Mouse (Mus musculus): ENCODE measurements around the gene Lrtm2. TPM values are rescaled to one million over a fixed set of nuclear protein-coding genes. Genes with fewer than 3 reads are reported as not detected.
"Not testable (repeated sequence)": the region's sequence is repeated elsewhere in the genome, so short reads cannot be mapped to it uniquely, and the experiment has no call there.

The Lrtm2 gene
- total RNA-seq (2021) = 1 to 10 TPM in 1 of 2 experiments, under 1 TPM in 1; 0.33 to 2.4 TPM
- long read RNA-seq, experiment 1 = 0 reads
- long read RNA-seq, experiment 2 = 0 reads

DNA sequence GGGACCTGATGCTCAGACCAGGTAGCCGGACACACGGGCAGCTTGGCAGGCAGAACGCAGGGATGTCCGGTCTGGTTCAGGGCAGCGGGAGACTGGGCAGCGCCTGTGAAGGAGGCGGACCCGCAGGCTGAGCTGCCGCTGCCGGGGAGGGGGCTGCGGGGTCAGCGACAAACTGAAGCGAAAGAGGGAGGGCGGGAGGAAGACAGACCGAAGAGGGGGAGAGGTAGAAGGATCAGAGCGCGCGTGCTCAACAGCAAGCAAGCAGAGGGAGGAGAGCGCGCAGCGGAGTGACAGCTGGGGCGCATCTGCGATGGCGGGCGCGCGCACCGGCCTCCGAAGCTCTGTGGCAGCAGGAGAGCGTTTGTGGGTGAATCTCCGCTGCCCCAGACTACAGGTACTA, at the start of gene Lrtm2:
Gene Lrtm2 (minus strand): TSS at position 261 of the 400 bp plus-strand sequence.
- DNase-seq (ENCODE audit: low spot score) = no peak

DNA sequence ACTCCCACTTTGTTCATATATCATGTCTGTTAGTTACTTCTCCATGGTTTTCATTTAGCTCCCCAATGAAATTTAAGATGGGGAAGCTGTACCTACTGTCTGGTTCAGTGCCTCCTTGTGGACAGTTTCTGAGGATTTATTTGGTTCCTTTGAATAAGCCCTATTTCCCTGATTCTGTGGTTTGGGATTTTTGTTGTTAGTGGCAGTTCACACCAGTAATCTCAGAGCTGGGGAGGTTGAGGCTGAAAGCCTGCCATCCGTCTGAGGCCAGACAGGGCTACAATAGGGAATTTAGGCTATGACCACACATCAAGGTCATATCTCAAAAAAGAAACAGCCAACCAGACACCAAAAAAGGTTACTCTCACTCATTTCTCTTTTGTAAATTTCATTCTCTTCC, 48.1 kb upstream of the Lrtm2 start:
- no peak for DNase-seq (ENCODE audit: low spot score)

DNA sequence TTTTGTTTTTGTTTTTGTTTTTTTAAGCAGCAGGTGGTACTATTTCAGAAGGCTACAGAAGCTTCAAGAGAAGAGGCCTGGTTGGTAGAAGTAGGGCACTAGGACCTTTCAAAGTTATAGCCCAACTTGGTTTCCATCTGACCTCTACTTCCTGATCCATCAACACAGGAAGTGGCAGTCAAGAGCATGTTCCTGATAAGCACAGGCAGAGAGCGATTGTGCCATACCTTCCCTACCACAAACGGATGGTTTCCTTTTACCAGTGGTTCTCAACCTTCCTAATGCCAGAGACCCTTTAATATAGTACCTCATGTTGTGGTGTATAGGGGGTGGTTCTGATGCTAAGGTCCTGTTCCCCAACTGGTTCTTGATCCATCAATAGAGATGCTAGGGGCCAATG, 47.0 kb upstream of the Lrtm2 start:
- no peak for DNase-seq (ENCODE audit: low spot score)

DNA sequence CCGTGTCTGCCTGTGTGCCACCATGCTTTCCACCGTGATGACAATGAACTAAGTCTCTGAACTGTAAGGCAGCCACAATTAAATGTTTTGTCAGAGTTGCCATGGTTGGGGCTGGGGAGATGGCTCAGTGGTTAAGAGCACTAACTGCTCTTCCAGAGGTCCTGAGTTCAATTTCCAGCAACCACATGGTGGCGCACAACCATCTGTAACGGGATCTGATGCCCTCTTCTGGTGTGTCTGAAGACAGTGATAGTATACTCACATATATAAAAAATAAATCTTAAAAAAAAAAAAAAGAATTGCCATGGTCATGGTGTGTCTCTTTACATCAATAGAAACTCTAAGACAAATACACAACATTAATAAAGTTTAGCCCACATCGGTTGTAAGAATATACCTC, 44.5 kb upstream of the Lrtm2 start:
- no peak for DNase-seq (ENCODE audit: low spot score)

DNA sequence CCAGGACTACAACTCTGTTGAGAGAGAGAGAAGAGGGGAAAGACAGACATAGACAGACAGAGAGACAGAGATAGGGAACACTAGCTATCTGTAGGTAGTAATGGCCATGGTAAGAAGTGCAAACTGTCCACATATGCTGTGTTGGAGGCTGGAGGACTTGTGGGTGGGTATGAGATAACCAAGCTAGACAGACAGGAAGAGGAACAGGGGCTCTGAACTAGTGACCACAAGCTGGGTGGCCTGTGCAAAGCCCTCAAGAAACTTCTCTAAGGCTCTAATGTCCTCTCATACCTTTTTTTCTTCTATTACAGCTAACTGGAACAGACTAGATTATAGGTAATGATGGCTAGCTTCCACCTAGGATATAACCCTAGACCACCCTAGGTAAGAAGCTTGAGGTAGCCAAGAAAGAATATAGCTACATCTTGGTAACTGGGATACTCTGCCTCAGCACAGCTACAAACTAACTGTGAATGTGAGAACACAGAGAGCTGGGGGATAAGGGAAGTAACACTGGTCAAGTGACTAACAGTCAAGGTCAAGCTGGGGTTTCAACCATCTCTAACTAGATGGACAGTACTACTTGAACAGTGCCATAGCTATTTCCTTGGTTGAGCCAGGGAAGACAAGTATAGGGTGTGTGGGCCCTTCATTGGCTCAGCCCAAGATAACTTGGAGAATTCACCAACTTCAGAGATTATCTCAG, 42.6 kb upstream of the Lrtm2 start:
- no peak for DNase-seq (ENCODE audit: low spot score)

DNA sequence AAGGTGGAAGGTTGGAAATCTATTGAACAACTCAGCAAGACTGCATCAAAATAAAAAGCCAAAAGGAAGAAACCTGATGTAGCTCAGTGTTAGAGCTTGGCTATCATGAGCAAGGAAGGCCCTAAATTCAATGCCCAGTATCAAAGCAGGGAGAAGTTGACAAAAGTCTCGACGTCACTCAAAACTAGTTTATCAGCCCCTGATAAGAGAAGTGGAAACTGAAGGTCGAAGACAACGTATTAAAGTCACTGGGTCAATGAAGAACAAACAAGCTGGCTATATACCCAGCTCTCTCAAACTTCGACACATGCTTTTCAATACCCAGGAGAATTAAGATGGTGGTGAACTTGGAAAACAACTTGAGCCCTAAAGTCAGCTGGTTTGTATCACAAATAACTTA, 41.7 kb upstream of the Lrtm2 start:
- no peak for DNase-seq (ENCODE audit: low spot score)

DNA sequence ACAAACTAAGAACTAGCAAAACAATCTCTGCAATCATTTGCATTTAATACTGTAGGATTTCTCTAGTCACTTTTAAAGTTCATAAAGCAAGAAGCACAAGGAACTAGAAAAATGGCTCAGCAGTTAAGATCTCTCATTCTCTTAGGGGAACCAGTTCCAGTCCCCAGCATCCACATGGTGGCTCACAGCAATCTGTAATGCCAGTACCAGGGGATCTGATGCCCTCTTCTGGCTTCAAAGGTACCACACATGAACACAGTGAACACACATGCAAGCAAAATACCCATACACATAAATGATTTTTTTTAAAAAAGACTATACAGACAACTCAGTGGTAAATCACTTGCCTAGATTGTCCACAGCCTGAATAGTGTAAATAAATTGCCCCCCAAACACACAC, 41.1 kb upstream of the Lrtm2 start:
- DNase-seq (ENCODE audit: low spot score) = no peak

DNA sequence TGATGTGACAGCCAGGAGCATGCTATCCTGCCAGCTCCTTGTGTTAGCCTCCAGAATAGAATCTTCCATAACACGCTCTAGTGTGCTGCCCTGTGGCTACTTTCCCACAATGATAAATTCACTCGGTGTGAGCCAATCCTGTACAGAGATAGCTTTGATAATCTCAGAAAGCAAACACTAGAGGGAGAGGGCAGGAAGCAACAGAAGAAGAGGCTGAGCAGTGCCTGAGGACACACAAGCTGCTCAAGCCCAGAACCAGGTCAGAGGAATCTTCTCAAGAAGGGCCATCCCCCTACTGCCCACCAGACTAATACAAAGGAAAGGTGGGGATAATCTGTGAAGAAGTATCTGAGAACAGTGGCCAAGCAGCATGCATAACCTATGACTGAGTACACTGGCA, 36.8 kb upstream of the Lrtm2 start:
- DNase-seq (ENCODE audit: low spot score) = peak; percentile 30

DNA sequence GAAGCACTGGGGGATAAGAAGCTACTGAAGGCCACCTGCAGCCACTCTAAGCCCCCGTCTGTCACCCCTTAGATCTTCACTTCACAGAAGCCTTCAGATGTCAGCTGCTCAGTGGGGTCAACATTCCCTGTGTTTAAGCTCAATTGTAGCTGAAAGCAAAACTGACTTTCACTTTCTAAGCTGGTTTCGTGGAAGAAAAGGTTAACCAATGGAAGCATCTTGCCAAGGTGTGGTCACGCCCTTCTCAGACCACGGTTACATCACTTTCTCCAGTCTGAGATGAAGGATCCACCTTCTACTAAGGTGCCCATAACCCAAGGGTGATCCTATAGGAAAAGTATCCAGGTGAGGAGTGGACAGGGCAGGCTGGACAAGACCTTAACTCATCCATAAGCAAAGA, 36.2 kb upstream of the Lrtm2 start:
- not testable (repeated sequence) for DNase-seq (ENCODE audit: low spot score)

DNA sequence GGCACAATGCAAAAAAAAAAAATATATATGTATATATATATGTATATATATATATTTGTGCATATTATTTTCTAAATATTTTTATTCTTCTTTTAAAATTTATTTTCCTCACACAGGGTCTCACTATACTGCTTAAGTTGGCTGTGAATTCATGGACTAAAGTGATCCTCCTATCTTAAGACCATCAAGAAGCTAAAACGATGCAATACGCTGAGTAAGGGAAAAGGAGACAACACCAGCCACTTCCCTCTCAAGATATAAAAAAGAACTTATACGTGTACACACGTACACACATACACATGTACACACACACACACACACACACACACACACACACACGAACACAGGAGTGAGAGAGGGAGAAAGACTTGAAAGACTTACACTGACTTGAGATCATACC, 33.0 kb upstream of the Lrtm2 start:
- no peak for DNase-seq (ENCODE audit: low spot score)

DNA sequence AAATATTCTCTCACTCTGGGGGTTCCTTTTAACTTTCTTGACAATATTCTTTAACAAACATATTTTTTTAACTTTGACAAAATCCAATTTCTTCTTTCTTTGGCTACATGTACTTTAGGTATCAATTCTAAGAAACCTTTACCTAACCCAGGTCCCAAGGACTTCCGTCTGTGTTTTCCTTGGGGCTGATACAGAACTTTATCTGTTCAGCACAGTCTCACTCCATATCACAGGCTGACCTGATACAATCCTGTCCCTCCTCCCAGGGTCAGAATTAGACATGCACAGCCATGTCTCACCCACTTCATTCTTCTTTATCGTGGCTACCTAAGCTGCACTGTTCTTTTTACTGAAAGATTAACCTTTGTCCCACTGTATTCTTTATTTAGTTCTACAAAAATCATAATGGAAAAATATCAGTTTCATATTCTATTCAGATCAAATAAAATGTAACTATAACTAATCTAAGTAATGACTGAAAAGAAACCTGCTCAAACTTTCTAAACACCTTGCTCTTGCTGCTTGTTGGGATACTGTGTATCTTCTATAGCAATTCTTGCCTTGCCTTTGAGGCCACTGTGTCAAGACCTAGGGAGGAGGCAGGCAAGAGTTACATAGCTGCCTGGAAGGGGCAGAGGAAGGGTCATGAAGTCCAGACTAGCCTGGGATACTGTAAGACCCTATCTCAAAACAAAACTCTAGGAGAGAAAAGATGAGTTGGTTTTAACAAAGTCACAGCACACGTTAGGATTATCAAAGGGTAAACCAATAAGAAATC, 30.5 kb upstream of the Lrtm2 start:
- DNase-seq (ENCODE audit: low spot score) = no peak

DNA sequence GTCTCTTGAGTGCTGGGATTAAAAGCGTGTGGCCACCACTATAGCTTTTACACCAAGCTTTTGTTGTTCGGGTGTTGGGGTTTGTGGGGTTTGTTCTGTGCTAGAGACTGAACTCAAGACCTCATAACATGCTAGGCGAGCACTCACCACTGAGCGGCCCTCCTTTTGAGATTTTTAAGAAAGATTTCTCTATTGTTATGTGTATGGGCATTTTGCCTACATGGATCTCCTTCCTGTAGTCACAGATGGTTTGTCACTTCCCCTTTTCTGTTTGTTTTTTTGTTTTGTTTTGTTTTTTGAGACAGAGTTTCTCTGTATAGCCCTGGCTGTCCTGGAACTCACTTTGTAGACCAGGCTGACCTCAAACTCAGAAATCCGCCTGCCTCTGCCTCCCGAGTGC, 29.7 kb upstream of the Lrtm2 start:
- not testable (repeated sequence) for DNase-seq (ENCODE audit: low spot score)

DNA sequence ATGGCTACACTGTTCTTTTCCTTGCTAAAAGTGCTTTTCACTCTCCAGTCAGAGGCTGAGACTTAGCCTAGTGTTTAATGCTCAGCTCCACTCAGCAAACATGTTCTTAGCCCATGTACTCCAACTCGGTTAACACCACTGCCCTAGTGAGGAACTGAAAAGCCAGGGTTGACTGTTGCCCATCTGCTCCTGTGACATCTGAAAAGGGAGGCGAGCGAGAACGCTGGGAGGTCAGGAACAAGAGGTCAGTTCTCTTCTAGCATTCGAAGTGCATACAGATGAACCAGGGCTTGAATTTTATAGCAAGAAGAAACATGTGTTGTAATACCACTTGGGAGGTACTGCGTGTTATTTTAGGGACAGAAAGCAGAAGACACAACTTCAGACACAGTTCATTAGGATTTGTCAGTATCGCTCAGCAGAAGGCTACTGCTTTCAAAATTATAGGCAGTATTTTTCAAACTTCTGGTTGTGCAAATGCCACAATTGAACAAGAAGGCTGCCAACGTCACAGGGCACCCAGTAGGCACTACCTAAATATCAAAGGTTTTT, 27.5 kb upstream of the Lrtm2 start:
- DNase-seq (ENCODE audit: low spot score) = no peak

DNA sequence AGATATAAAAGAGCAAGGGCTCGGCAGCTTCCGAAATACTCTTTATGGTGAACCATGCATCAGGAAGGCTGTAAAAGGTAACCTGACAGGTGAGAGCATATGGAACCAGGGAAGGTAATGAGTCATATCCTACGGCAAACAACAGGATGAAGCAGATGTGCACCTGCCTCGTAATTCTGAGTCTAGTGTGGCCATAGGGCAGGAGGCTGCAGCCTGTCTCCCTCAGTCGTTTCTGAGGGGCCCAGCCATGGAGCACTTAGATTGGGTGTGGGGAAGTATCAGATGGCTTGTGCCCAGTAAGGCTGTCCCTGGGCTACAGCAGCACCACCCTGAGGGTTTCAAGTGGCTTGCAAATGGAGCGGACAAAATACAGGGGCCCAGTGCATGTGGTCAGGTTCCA, 21.9 kb upstream of the Lrtm2 start:
- no peak for DNase-seq (ENCODE audit: low spot score)

DNA sequence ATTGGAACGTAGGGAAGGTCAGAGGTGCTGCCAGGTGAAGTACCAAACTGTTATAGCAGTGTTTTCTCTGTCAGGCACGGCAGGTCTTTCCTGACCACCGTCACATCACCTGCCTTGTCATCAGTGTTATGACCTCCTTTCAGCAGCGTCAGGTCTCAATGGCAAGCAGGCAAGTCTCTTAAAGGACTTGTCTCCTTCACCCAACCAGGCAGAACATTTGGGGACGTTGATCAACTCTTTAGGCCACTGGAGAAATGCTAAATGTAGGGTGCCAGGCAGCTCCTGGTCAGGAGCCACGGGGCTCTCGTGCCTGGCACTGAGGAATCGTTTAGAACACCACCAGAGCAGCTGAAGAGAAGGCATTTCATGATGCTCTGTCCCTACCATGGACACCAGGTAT, 21.1 kb upstream of the Lrtm2 start:
- DNase-seq (ENCODE audit: low spot score) = no peak

DNA sequence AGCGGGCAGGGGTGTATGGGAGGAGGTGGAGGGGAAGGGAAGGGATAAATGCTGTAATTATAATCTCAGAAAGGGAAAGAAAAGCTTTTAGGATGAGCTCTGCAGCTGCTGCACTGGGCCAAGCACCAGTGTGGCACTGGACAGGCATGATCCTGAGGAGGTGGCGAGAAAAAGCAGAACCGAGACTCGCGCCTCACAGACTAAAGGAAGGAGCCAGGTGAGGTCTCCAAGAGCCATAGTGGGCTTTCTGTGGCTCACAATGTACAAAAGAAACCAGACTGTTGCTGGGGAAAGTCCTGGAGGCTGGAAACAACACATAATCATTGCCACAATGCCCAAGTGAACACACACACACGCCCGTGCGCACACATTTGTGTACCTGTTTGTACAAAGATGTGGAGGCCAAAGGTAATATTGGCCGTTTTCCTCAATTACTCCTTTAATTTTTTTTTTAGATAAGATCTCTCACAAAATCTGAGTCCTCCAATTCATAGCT, 20.2 kb upstream of the Lrtm2 start:
- DNase-seq (ENCODE audit: low spot score) = no peak

DNA sequence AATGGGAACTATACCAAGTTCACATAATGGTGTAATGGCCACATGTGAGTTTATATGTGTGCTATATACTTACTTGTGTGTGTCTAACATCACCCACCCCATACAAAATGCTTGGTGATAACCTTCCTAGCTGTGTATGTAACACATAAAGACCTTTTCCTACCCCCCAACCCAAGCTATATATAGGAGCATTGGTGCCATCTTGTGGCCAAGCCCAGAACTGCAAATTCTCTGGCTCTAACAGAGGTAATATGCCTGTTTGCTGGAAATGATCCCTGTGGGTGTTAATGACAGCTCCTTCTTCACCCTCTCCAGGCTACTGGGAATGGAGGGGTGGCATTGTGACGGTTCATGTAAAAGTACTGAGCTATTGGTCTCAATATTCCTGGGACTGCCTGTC, 17.7 kb upstream of the Lrtm2 start:
- DNase-seq (ENCODE audit: low spot score) = peak; percentile 82

DNA sequence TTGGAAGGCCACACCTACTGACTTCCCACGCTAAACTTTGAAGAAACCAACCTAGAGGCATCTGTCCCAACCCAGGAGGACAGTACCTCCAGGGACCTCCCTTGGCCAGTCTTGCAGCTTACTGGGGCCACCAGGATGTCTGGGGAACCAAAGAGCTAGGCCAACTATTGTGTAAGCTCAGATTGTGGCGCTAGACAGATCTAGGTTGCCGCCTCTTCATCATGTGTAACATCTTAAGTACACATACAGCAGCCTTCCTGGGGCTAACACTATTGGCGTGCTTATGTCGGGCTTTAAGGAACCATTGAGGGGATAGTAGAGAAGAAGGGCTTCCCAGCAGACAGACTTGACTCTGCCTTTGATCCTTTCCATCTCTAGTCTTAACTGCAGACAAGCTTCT, 17.2 kb upstream of the Lrtm2 start:
- DNase-seq (ENCODE audit: low spot score) = no peak

DNA sequence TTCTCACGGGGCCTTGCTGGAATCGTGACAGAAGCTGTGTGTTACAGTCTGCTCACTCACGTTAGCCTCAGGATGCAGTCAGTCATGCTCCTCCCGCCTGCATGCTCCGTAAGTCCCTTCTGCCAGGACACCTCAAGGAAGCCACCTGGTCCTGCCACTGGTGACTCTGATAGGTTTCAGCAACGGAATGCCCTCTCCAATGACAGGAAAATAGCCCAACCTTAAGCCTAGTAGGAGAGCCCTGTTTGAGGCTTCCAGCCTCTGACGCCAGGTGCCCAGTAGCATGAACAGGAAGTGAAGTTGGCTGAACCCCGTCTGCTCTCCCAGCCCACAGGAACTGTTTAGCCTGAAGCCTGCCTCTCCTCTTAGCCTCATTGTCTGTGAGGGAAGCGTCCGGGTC, 15.7 kb upstream of the Lrtm2 start:
- DNase-seq (ENCODE audit: low spot score) = no peak

DNA sequence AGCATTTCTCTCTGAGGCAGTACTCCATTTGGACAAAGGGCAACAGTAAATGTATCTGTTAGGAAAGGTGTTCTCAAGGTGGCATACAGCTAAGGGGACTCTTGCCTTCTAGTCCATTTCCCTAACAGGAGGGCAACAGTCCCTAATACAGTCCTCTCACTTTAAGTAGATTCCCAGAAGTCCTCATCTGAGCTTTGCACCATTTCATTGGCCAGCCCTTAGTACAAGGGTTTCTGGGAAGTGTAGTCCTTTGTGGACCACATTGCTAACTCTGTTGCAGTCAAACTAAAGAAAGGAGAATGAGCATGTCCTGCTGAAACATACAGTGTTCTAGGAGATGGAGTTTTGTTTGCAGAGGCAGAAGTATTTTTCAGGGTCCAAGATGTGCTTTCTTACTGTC, 10.8 kb upstream of the Lrtm2 start:
- DNase-seq (ENCODE audit: low spot score) = peak; percentile 40

DNA sequence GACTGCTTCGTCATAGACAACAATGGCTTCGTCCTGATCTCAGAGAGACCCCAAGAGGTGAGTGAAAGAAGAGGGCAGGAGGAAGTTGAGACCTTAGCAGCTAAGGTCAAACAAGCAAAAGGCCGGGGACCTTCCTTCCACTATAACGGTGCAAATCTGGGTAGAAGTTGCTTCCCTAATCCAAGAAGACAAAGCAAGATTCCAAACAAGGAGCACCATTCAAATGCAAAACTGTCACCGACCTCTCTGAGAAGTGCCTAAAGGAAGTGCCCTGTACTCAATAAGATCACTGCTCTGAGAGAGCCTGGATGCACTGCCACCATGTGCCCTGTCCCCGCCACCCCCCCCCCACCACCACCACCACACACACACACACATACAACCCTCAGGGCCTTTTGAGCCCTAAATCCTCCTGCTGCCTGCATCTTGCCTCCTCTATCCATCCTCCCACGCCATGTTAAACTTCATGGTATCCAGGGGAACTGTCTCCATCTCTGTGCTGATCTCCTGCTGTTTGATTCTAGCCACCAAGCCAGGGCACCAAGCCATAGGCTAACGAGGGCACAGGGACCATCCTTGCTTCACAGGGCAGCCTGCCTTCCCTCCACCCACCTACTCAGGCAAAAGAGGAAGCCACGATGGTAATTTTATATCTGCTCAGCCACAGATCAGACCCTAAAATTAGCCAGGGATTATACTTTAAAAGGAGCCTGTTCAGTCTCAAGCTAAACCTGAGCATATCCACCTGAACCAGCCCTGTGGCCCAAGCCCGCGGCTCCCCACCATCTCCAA, 7.8 kb upstream of the Lrtm2 start:
- no peak for DNase-seq (ENCODE audit: low spot score)

DNA sequence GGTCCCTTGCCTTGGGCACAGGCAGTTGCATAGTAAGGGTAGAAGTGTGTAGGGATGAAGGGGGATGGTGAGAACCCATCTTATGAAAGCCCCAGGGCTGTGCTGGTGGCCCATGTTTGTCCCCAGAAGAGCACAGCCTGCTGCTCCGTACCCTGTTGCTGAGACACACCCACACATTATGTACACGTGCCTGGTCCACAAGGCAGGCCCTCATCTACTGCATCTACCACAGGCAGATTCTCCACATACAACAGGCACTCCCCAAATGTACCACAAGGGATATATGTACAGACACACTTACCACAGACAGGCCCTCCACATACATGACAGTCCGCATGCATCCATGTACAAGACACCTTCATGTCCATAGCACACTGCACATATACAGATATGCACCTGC, 6.7 kb upstream of the Lrtm2 start:
- no peak for DNase-seq (ENCODE audit: low spot score)

Data from gastrocnemius, adult 18-20 months (tissue).